Mouse (Mus musculus) CH12.LX (cell line): ENCODE data around the gene Mrm1. TPM values are rescaled to one million over a fixed set of nuclear protein-coding genes. Genes with fewer than 3 reads are reported as not detected.

ENCODE experiments used
- DNase-seq: peaks from one replicate; pipeline ENCODE4 v3.0.0-alpha.2; 2013; ENCODE audit errors: extremely low read depth
- H3K27ac ChIP-seq: 2 replicates; pipeline ENCODE4 v1.5.1; 2012; ENCODE audit warnings: low read depth, mild to moderate bottlenecking, control low read depth, moderate library complexity; ENCODE audit not compliant: insufficient read depth
- H3K27me3 ChIP-seq: replicated peaks from 2 replicates; pipeline ENCODE3; 2012; ENCODE audit warnings: inconsistent platforms
- H3K36me3 ChIP-seq, 2 experiments: replicated peaks in 1 of 2; 2 replicates each; pipeline versions ENCODE3 to v1.6.1; 2012; ENCODE audit warnings: inconsistent platforms in 1 of 2, low read length in 1 of 2, mild to moderate bottlenecking in 1 of 2, mixed read lengths in 1 of 2, moderate library complexity in 1 of 2; ENCODE audit not compliant: control insufficient read depth in 1 of 2, insufficient read depth in 1 of 2
- H3K4me1 ChIP-seq, 2 experiments: 2 replicates each; pipeline ENCODE4 v1.6.1; 2012; ENCODE audit warnings: inconsistent platforms in 1 of 2, moderate library complexity in 1 of 2; ENCODE audit not compliant: insufficient read depth in 2 of 2, control insufficient read depth in 1 of 2
- H3K4me2 ChIP-seq: 2 replicates; pipeline ENCODE4 v1.6.1; 2012; ENCODE audit warnings: low read depth, mild to moderate bottlenecking, control low read depth; ENCODE audit not compliant: poor library complexity, insufficient read depth, severe bottlenecking
- H3K4me3 ChIP-seq, 3 experiments: fragments of 150-350 bp in 1 of 3; sonication (generic) in 1 of 3; replicated peaks in 1 of 3; 2 replicates each; pipeline versions ENCODE3 to v1.5.1; 2011 to 2012; ENCODE audit warnings: low read depth in 2 of 3, low read length in 2 of 3, mild to moderate bottlenecking in 2 of 3, moderate library complexity in 2 of 3, control low read depth in 1 of 3, improper control_type of control experiment in 1 of 3, inconsistent platforms in 1 of 3, mixed read lengths in 1 of 3; ENCODE audit not compliant: poor library complexity in 1 of 3
- H3K79me2 ChIP-seq: replicated peaks from 2 replicates; pipeline ENCODE4 v1.6.1; 2012; ENCODE audit warnings: mild to moderate bottlenecking, moderate library complexity; ENCODE audit not compliant: control insufficient read depth, poor library complexity, insufficient read depth, severe bottlenecking; ENCODE audit errors: extremely low read depth
- H3K9ac ChIP-seq: 2 replicates; pipeline ENCODE4 v1.6.1; 2012; ENCODE audit warnings: low read depth, mild to moderate bottlenecking, control low read depth, moderate library complexity; ENCODE audit not compliant: insufficient read depth
- H3K9me3 ChIP-seq: replicated peaks from 2 replicates; pipeline ENCODE3; 2012; ENCODE audit warnings: low read length, inconsistent platforms, mixed read lengths
- BHLHE40 ChIP-seq: IDR thresholded peaks from 2 replicates; pipeline ENCODE4 v1.6.1; 2011; ENCODE audit warnings: mild to moderate bottlenecking, low read depth, low read length, improper control_type of control experiment
- CHD1 ChIP-seq: IDR thresholded peaks from 2 replicates; pipeline ENCODE4 v1.6.1; 2012; ENCODE audit warnings: low read depth, low read length, improper control_type of control experiment, inconsistent platforms
- CHD2 ChIP-seq: IDR thresholded peaks from 2 replicates; pipeline ENCODE4 v1.6.1; 2011; ENCODE audit warnings: low read length, improper control_type of control experiment
- CTCF ChIP-seq, 2 experiments: IDR thresholded peaks in 1 of 2; conservative IDR thresholded peaks in 1 of 2; 2 replicates each; pipeline ENCODE4 v1.5.1; 2011 to 2012; ENCODE audit warnings: low read depth in 2 of 2, low read length in 2 of 2, improper control_type of control experiment in 1 of 2, inconsistent platforms in 1 of 2, mild to moderate bottlenecking in 1 of 2, moderate library complexity in 1 of 2
- E2F4 ChIP-seq: IDR thresholded peaks from 2 replicates; pipeline ENCODE4 v1.6.1; 2011; ENCODE audit warnings: low read depth, low read length, improper control_type of control experiment; ENCODE audit not compliant: insufficient replicate concordance
- ELF1 ChIP-seq: IDR thresholded peaks from 2 replicates; pipeline ENCODE4 v1.6.1; 2014; ENCODE audit warnings: low read depth, mild to moderate bottlenecking, inconsistent platforms, low read length, improper control_type of control experiment
- EP300 ChIP-seq: IDR thresholded peaks from 2 replicates; pipeline ENCODE4 v1.6.1; 2011; ENCODE audit warnings: low read length, improper control_type of control experiment
- HCFC1 ChIP-seq: IDR thresholded peaks from 2 replicates; pipeline ENCODE4 v1.6.1; 2012; ENCODE audit warnings: low read depth, mild to moderate bottlenecking, inconsistent platforms, low read length, improper control_type of control experiment
- IRF4 ChIP-seq: IDR thresholded peaks from 2 replicates; pipeline ENCODE4 v1.6.1; 2014; ENCODE audit warnings: low read depth, mild to moderate bottlenecking, inconsistent platforms, low read length, improper control_type of control experiment
- JUN ChIP-seq: IDR thresholded peaks from 2 replicates; pipeline ENCODE4 v1.6.1; 2011; ENCODE audit warnings: low read depth, mild to moderate bottlenecking, low read length, improper control_type of control experiment, moderate library complexity; ENCODE audit not compliant: insufficient read depth
- JUND ChIP-seq: conservative IDR thresholded peaks from 2 replicates; pipeline ENCODE4 v1.6.1; 2011; ENCODE audit warnings: low read depth, low read length, improper control_type of control experiment
- KAT2A ChIP-seq: IDR thresholded peaks from 2 replicates; pipeline ENCODE4 v1.6.1; 2012; ENCODE audit warnings: low read length, improper control_type of control experiment, inconsistent platforms; ENCODE audit not compliant: insufficient replicate concordance
- MAFK ChIP-seq: IDR thresholded peaks from 2 replicates; pipeline ENCODE4 v1.6.1; 2011; ENCODE audit warnings: low read length, improper control_type of control experiment; ENCODE audit not compliant: insufficient replicate concordance
- MAX ChIP-seq: IDR thresholded peaks from 2 replicates; pipeline ENCODE4 v1.6.1; 2011; ENCODE audit warnings: low read length, improper control_type of control experiment
- MAZ ChIP-seq: IDR thresholded peaks from 2 replicates; pipeline ENCODE4 v1.6.1; 2012; ENCODE audit warnings: low read depth, mild to moderate bottlenecking, inconsistent platforms, low read length, improper control_type of control experiment, moderate library complexity
- MEF2A ChIP-seq: IDR thresholded peaks from 2 replicates; pipeline ENCODE4 v1.6.1; 2014; ENCODE audit warnings: low read depth, mild to moderate bottlenecking, inconsistent platforms, low read length, improper control_type of control experiment, borderline replicate concordance
- MYC ChIP-seq: IDR thresholded peaks from 2 replicates; pipeline ENCODE4 v1.6.1; 2011; ENCODE audit warnings: low read depth, mild to moderate bottlenecking, improper control_type of control experiment, low read length
- NRF1 ChIP-seq: IDR thresholded peaks from 2 replicates; pipeline ENCODE4 v1.6.1; 2014; ENCODE audit warnings: low read depth, mild to moderate bottlenecking, inconsistent platforms, low read length, improper control_type of control experiment, moderate library complexity
- PAX5 ChIP-seq: IDR thresholded peaks from 2 replicates; pipeline ENCODE4 v1.6.1; 2012; ENCODE audit warnings: low read length, inconsistent platforms, mixed read lengths
- POLR2A ChIP-seq: IDR thresholded peaks from 2 replicates; pipeline ENCODE4 v1.6.1; 2011; ENCODE audit warnings: low read depth, mild to moderate bottlenecking, improper control_type of control experiment, low read length
- POLR2AphosphoS2 ChIP-seq: IDR thresholded peaks from 2 replicates; pipeline ENCODE4 v1.6.1; 2011; ENCODE audit warnings: low read depth, low read length, improper control_type of control experiment
- RAD21 ChIP-seq: IDR thresholded peaks from 2 replicates; pipeline ENCODE4 v1.6.1; 2011; ENCODE audit warnings: low read depth, mild to moderate bottlenecking, low read length, improper control_type of control experiment, moderate library complexity
- RCOR1 ChIP-seq: conservative IDR thresholded peaks from 2 replicates; pipeline ENCODE4 v1.6.1; 2012; ENCODE audit warnings: low read depth, mild to moderate bottlenecking, inconsistent platforms, low read length, improper control_type of control experiment
- SIN3A ChIP-seq: IDR thresholded peaks from 2 replicates; pipeline ENCODE4 v1.6.1; 2012; ENCODE audit warnings: low read length, improper control_type of control experiment, inconsistent platforms
- SMC3 ChIP-seq: IDR thresholded peaks from 2 replicates; pipeline ENCODE4 v1.6.1; 2011; ENCODE audit warnings: low read depth, low read length, improper control_type of control experiment
- TBP ChIP-seq: conservative IDR thresholded peaks from 2 replicates; pipeline ENCODE4 v1.6.1; 2011; ENCODE audit warnings: low read depth, low read length, improper control_type of control experiment
- TCF12 ChIP-seq: IDR thresholded peaks from 2 replicates; pipeline ENCODE4 v1.6.1; 2014; ENCODE audit warnings: low read depth, mild to moderate bottlenecking, inconsistent platforms, low read length, improper control_type of control experiment
- UBTF ChIP-seq: IDR thresholded peaks from 2 replicates; pipeline ENCODE4 v1.6.1; 2012; ENCODE audit warnings: low read depth, mild to moderate bottlenecking, inconsistent platforms, low read length, improper control_type of control experiment, moderate library complexity
- USF1 ChIP-seq: IDR thresholded peaks from 2 replicates; pipeline ENCODE4 v1.6.1; 2014; ENCODE audit warnings: low read depth, mild to moderate bottlenecking, inconsistent platforms, low read length, improper control_type of control experiment
- USF2 ChIP-seq: conservative IDR thresholded peaks from 2 replicates; pipeline ENCODE4 v1.6.1; 2011; ENCODE audit warnings: low read depth, low read length, improper control_type of control experiment
- ZC3H11A ChIP-seq: IDR thresholded peaks from 2 replicates; pipeline ENCODE4 v1.6.1; 2012; ENCODE audit warnings: low read depth, mild to moderate bottlenecking, inconsistent platforms, low read length, improper control_type of control experiment
- ZMIZ1 ChIP-seq: IDR thresholded peaks from 2 replicates; pipeline ENCODE4 v1.6.1; 2012; ENCODE audit warnings: low read depth, mild to moderate bottlenecking, inconsistent platforms, low read length, improper control_type of control experiment
- dilution Hi-C: fragments of 300-500 bp; cut with MboI; formaldehyde crosslinking; loops from 2 replicates; pipeline ENCODE4 v1.14.3; 2020; ENCODE audit warnings: low sequenced_read_pairs; ENCODE audit not compliant: extremely low pct_unique_long_range_greater_than_20kb, extremely low pct_ligation_motif_present
- in situ Hi-C: fragments of 300-500 bp; cut with MboI; formaldehyde crosslinking; loops from 3 replicates; pipeline ENCODE4 v1.14.3; 2019; ENCODE audit warnings: low sequenced_read_pairs, low pct_ligation_motif_present, low pct_unique_long_range_greater_than_20kb, mixed read lengths
- polyA plus RNA-seq: library from polyadenylated mRNA; unstranded; fragments of >175 nt; gene quantifications from 2 replicates; pipeline ENCODE4 v1.2.1, GENCODE M21; 2012; ENCODE audit warnings: low read depth; ENCODE audit not compliant: insufficient read length
- total RNA-seq, 2 experiments: library from RNA; depleted of rRNA; stranded (reverse); fragments of 300-350 nt in 1 of 2; fragments of >200 nt in 1 of 2; gene quantifications; 2 replicates each; pipeline ENCODE4 v1.2.3; 2012 to 2014

Mrm1 gene
- total and polyA plus RNA-seq, 3 experiments = 11.1 to 27.8 (median 16.1) TPM

- TF ChIP-seq NRF1 (no peak), UBTF (peak; percentile 75; the same call in 1 of the 2 replicates), MAZ (peak; percentile 56; the same call in 1 of the 2 replicates), PAX5 (no peak)
These were observed 992 bp downstream of the Mrm1 start (continued) for GRCm38 (mm10) chr11:84818085-84818960.

- no peak overlapping the region for H3K4me3 ChIP-seq
- dilution Hi-C loops = no loop called here
- DNase-seq = no peak
- H3K36me3 ChIP-seq = peaks cover 18 to 60% of the 10 kb centered on the region in 2 experiments
- H3K9me3 ChIP-seq = peaks cover 5% of the 10 kb centered on the region
- H3K4me2 ChIP-seq = no peak overlapping the region
- H3K27me3 ChIP-seq = no peaks in the 10 kb centered on the region
- H3K9ac ChIP-seq = no peak overlapping the region
- H3K79me2 ChIP-seq = no peaks in the 10 kb centered on the region; the same call in 1 of the 2 replicates
- H3K27ac ChIP-seq = no peak overlapping the region
- TF ChIP-seq MAX = 0 out of 2 replicates have a peak, but pooled peaks have one; percentile 23
- TF ChIP-seq JUND = no peak
- TF ChIP-seq POLR2AphosphoS2 = no peak
- no peak for TF ChIP-seq TBP
- TF ChIP-seq E2F4 = no peak
- TF ChIP-seq CTCF (conservative IDR thresholded peaks at IDR 0.05 in 1 of 2, IDR thresholded peaks at IDR 0.05 in 1 of 2; ENCODE audit: low read depth in 2 of 2, low read length in 2 of 2) = peak in 1 of 2 experiments; percentile 41; a peak in 2 of 4 replicates
- TF ChIP-seq RCOR1 = no peak
- TF ChIP-seq POLR2A = no peak
- TF ChIP-seq USF1 = no peak
- TF ChIP-seq RAD21 = peak; percentile 4
- TF ChIP-seq TCF12 = no peak
- no peak for TF ChIP-seq SIN3A
- TF ChIP-seq SMC3 = no peak
- no peak for TF ChIP-seq USF2
- no peak for TF ChIP-seq MEF2A
- no peak for TF ChIP-seq IRF4
- no peak for TF ChIP-seq ELF1
- no peak for TF ChIP-seq HCFC1
- TF ChIP-seq EP300 = no peak
- TF ChIP-seq MAFK = no peak
- no peak for TF ChIP-seq UBTF
- TF ChIP-seq ZMIZ1 = no peak
- TF ChIP-seq MYC = peak; percentile 45; the same call in 1 of the 2 replicates
- no peak for TF ChIP-seq BHLHE40
- TF ChIP-seq CHD1 = no peak
- TF ChIP-seq ZC3H11A = no peak
- no peak for TF ChIP-seq JUN
- no peak for TF ChIP-seq KAT2A
- TF ChIP-seq CHD2 = no peak
- no peak for TF ChIP-seq NRF1
- no peak for TF ChIP-seq MAZ
- TF ChIP-seq, all 38 proteins: peak for 4
- in situ Hi-C loops = loop anchor here (10.0 to 25.0 kb wide), 3 partner anchors 303 to 655 kb away; partner anchors contain the start of genes Aatf and Gm11437
- H3K4me1 ChIP-seq = peaks cover 4 to 41% of the 10 kb centered on the region in 2 experiments; a peak in 2 of 4 replicates
These were observed 2.0 kb downstream of the Mrm1 start for GRCm38 (mm10) chr11:84817362-84817761.
